Mouse (Mus musculus): ENCODE measurements around the gene Tmem232. TPM values are rescaled to one million over a fixed set of nuclear protein-coding genes. Genes with fewer than 3 reads are reported as not detected.
"Not testable (repeated sequence)": the region's sequence is repeated elsewhere in the genome, so short reads cannot be mapped to it uniquely, and the experiment has no call there.

Gene Tmem232
- total RNA-seq, 1 experiment from 2014 or later, result not detected

DNA sequence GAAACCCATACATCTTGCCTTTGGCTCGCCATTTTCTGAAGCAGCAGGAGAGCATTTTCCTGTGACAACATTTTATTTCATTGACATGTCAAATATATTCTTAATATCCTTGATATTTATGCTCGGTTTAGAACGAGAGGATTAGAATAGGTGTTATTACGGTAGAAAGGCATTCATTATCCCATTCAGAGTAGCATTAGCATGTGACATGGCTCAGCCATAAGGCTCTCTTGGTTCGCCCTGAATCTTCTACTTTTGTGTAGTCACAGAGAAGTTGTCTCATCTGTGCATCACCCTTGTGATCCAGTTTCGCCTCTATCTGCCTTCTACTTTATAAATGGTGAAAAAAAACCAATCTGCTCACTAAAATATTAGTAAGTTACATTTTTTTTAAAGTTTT lies 220.0 kb downstream of the Tmem232 start:
- ATAC-seq (ENCODE audit: extremely low read depth, insufficient number of reproducible peaks, low FRiP score, poor library complexity, severe bottlenecking), result no peak

DNA sequence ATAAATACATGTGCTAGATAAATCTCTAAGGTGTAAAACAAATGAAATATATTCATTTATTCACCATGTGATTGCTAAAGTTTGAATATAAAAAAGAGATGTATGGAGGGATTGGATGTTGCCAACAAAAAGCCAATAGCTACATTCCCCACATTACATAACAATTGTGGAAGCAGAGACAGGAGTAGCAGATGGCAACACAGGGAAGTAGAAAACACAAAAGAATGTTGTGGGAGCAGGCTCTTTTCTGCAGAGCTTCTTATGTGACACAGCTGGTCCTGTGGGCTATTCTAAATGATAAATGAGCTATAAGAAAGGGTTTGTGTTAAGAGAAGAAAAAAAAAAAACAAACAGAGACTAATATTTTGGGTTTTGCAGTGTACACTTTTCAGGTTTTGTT lies 240.6 kb downstream of the Tmem232 start:
- no peak for ATAC-seq (ENCODE audit: extremely low read depth, insufficient number of reproducible peaks, low FRiP score, poor library complexity, severe bottlenecking)

DNA sequence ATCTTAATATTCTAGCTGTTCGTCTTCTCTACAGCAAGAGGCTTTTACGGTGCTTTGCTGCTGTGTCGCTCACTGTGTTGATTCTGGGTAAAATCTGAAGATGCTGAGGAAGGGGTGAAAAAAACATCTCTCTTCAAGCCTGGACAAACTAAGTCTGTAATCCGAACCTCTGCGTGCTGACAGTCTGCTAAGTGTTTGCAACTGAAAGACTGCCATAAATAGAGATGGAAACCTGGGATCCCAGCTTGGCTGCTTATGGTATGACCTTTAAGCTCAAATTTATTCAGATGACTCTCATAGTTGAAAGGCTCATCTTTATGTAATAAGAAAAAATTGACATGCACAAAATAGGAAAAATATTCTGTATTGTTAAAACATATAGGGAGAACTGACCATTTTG lies 242.8 kb downstream of the Tmem232 start:
- ATAC-seq (ENCODE audit: extremely low read depth, insufficient number of reproducible peaks, low FRiP score, poor library complexity, severe bottlenecking), result no peak

DNA sequence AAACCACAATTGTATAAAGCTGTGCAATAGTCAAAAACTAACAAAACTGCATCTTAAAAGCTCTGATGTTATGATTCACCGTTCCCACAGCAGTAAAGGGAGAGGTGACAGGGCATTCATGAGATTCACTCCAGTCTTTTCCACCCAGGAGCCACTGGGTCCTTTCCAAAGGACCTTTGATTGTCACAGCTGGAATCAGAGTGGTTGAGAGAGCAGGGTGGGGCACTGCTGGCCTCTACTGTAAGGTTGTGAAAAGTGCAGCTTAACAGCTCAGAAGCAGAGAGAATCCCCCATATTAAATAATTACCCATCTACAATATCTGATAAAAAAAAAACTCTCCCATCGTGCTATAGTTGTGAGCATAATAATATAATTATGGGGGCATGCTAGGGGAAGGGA lies 288.4 kb downstream of the Tmem232 start:
- no peak for ATAC-seq (ENCODE audit: extremely low read depth, insufficient number of reproducible peaks, low FRiP score, poor library complexity, severe bottlenecking)

DNA sequence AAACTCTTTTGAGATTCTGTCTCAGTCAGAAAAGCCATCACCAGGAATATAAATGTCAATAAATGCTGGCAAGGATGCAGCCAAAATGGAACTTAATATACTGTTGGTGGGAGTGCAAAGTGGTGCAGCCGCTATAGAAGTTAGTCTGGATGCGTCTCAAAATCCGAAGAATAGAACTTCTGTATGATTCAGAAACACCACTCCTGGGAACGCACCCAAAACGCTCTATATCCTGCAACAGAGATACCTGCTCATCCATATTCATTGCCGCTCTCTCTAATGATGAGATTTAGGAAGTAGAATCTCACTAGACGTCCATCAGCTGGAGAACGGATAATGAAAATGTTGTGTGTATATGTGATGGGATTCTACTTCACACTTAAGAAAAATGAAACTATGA lies 290.3 kb downstream of the Tmem232 start:
- ATAC-seq (ENCODE audit: extremely low read depth, insufficient number of reproducible peaks, low FRiP score, poor library complexity, severe bottlenecking), result no peak

DNA sequence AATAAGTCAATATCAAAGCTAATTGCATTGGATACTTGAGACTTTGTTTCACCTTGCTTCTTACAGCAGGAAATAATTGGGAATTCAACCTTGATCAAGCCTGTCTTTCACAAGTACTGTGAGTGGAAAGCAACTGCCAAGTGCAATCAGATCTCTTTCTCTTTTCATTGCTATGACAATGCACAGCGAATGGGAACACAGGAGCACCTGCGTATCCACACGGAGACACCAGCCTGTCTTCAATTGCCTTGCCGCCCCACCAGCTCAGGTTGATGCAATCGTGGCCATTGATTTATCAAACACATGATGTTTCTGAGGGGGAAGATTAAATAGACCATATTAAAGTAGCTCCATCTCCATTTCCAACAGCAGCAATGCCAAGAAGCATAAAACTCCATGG lies 296.9 kb downstream of the Tmem232 start:
- no peak for ATAC-seq (ENCODE audit: extremely low read depth, insufficient number of reproducible peaks, low FRiP score, poor library complexity, severe bottlenecking)

DNA sequence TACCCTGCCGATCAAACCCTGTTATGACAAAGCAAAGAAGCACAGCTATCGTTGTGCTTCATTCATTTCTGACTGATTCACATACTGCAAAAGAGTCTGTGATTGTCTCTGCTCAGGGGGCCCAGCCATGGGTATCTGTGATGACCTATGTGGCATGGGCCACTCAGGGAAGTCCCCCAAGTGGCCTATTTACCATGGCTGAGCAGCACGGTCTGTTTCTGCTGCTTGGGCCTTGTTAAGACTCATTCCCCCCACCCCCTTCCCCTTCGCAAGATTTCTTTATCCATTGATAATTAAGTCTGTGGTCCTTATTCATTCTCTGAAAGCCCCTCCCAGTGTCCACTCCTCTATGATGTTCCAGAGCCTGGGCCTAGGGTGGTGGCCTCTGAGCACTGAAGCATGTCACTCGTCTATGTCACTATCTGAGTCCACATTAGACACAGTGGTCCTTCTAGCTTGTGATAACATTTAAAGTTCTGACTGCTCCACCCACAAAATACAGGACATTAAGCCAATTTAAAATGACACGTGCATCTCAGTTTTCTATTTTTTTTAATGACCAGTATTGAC lies 315.1 kb downstream of the Tmem232 start:
- no peak for ATAC-seq (ENCODE audit: extremely low read depth, insufficient number of reproducible peaks, low FRiP score, poor library complexity, severe bottlenecking)

DNA sequence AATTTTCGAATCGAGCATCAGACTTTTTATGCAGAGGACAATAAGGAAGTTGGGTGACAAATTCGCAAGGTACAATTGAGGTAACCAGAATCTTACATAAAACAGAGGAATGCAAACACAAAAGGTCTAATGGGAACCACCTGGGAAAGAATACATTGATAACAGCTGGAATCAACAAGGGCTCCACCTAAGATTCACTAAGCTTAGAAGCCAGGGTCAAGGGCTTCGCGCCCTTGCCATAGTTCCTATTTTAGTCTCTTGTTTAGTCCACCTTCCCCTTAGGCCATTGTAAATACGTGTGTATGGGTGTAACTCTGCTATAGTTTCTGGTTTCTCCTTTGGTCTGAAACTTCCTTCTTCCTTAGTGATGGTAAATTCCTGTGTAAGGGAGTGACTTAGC lies 318.9 kb downstream of the Tmem232 start:
- ATAC-seq (ENCODE audit: extremely low read depth, insufficient number of reproducible peaks, low FRiP score, poor library complexity, severe bottlenecking), result not testable (repeated sequence)

Other genes with a start within 250 kb of the Tmem232 start
- 91.2 and 98.1 TPM in 2 replicates for gene Vapa, start 72.8 kb upstream of the Tmem232 start, total RNA-seq (2017)
- gene Txndc2, start 101.4 kb upstream of the Tmem232 start, total RNA-seq (2017), result 0.23 TPM in 1 of 2 replicates, not detected in the other
- gene Rab31, start 232.0 kb upstream of the Tmem232 start, total RNA-seq (2017), result 90.1 and 93.1 TPM in 2 replicates
- gene Ppp4r1, start 241.8 kb upstream of the Tmem232 start, total RNA-seq (2017), result 111 and 121 TPM in 2 replicates